Mouse (Mus musculus): ENCODE data around the gene Lgalsl. TPM values are rescaled to one million over a fixed set of nuclear protein-coding genes. Genes with fewer than 3 reads are reported as not detected.

Gene Lgalsl
- polyA plus RNA-seq (2012; rRNA removed), result 32.4 and 33.7 TPM in 2 replicates

DNA sequence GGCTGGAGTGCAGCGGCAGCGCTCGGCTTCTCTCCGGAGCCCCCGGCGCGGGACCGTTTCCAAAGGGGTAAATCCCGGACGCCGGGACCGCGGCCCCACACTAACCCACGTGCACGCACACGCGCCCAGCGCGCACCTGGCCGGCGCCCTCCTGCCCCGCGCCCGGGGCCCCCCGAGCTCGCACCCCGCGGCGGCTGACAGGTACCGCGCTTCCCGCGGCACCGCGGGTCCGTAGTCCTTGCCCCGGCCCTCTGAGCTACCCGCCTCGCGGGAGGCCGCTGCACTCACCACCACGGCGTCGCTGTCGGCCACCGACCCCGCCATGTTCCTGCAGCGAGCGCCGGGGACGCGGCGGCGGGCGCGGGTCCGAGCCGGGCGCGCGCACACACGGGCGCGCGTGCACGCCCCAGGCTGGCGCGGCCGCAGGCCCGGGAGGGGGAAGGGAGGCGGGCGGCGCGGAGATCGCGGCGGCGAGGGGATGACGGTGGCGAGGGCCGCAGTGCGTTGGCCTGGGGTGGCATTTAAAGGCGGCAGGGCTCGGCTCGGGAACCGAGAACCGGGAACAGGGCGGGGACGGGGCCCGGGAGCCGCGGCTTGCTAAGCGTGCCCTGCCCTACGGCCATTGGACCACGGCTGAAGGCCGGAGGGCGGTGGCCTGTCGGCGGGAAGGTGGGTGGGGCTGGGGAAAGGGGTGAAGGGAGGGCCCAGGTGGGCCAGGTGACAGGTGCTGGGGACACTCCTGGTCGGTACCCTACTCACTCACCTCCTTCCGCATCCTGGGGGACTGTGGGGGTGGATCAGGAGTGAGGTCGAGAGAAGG, at the start of gene Lgalsl:
Lgalsl (minus strand) TSS at position 371 of the 820 bp plus-strand sequence.

Other genes starting within 250 kb of the Lgalsl start
- gene Aftph, start 89.5 kb downstream of the Lgalsl start, polyA plus RNA-seq (2012; rRNA removed), result 64.6 and 67.0 TPM in 2 replicates